Mouse (Mus musculus): ENCODE data around the gene Cemip.

Cemip gene

DNA sequence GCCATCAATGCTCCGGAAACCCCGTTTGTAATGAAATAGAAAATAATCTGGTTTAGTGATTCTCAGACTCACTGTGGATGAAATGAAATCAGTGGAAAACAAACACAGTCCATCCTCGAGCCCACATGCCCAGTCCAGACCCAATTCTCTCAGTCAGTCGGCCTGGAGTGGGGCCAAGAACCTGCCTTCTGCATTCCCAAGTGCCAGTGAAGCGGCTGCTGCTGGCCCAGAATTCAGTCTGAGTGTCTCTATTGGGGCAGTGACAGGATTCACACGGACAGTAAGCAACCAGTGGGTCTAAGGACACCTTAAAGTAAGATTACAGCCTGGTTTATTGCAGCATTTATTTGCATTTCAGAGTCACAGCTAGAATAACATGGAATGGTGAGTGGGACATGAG lies 10.2 kb upstream of the Cemip start:
- no peak for DNase-seq (ENCODE audit: extremely low spot score, low read depth, low spot score)

- no peak for DNase-seq (ENCODE audit: extremely low spot score, low read depth, low spot score)
Measured at GRCm38 (mm10) chr7:84090793-84091192, 4.5 kb upstream of the Cemip start.

DNA sequence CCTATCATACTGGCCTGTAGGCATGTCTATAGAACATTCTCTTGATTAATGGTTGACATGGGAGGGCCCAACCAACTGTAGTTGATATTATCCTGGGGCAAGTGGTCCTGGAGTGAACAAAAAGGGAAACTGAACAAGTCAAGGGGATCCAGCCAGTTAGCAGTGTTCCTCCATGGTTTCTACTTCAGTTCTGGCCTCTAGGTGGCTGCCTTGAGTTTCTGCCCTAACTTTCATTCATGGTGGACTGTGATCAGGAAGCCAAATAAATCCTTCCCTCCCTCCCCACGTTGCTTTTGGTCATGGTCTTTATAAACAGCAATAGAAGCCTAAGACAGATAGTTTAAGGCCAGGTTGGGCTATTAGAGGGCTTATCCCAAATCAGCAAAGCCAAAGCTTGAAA lies 3.5 kb upstream of the Cemip start:
- DNase-seq (ENCODE audit: extremely low spot score, low read depth, low spot score) = no peak

DNA sequence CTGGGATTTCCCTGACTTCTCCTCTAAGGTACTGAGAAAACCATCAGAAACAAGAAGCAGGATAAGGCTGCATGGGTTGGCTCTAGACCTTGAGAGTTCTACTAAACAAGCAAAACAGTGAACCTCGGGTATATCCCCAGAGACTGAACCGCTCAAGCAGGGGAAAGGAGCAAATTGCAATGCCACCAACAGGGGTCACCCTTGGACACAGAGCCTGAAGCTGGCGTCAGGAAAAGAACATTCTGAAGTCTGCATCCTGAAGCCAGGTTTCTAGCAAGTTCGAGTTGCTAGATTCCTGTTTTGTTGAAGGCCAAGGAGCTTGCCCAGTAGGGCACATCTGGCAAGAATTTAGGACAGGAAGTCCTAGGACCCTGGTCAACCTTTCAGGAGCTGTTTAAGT lies 2.7 kb upstream of the Cemip start:
- peak; percentile 37 for DNase-seq (ENCODE audit: extremely low spot score, low read depth, low spot score)

DNA sequence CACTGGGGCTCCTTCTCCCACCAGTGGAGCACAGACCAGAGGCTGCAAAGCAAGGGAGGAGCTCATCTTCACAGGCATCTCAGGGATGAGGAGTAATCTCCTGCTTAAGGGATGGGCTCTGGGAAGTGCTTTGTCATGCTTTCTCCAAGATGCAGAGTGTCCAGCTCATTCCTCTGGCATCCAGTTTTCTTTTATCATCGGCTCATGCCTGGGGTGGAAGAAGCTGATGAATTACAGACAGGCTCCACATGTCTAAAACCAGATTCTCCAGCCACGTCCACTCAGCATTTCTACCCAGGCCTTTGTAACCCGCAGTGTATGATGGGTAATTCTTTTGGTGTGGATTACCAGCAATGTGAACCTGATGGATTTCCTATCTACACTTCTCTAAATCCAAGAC lies 1.9 kb upstream of the Cemip start:
- DNase-seq (ENCODE audit: extremely low spot score, low read depth, low spot score) = no peak

DNA sequence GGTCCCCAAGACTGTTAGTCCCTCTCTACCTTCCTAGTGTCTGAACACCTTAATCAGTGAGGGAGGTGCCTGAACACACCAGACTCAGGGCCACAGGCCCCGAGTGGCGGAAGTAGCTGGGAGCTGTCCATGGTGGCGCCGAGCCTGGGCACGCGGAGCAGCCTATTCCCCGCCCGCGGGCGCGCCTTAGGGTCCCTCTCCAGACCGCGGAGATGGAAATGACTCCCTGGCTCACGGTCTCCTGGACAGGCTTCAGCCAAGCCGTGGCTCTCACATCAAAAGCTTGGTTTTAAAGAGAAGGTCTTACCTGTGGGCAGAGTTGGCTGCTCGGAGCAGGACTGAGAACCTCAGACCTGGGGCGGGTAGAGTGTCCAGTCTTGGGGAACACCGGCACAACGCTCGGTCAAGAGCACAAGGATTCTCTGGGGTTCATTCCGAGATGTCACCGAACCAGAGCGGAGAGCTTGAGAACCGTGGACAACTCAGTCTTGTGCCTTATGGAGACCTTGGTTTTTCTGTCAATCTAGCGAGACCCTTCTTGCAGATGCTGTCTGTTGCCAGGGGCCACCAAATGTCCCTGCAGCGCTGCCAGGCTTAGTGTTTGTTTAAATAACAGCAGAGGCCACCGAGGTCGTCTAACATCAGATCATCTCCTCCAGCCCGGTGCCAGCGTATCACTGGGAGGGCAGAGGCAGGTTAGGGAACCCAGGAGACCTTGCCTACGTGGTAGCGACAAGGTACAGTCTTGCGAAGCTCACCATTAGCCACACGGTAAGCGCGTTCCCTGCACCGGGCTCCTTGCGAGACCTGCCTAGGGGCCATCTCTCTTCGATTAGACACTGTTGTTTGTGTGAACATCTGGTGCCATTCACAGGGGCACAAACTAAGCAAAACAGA lies 1.0 kb downstream of the Cemip start:
- DNase-seq (ENCODE audit: extremely low spot score, low read depth, low spot score) = no peak

DNA sequence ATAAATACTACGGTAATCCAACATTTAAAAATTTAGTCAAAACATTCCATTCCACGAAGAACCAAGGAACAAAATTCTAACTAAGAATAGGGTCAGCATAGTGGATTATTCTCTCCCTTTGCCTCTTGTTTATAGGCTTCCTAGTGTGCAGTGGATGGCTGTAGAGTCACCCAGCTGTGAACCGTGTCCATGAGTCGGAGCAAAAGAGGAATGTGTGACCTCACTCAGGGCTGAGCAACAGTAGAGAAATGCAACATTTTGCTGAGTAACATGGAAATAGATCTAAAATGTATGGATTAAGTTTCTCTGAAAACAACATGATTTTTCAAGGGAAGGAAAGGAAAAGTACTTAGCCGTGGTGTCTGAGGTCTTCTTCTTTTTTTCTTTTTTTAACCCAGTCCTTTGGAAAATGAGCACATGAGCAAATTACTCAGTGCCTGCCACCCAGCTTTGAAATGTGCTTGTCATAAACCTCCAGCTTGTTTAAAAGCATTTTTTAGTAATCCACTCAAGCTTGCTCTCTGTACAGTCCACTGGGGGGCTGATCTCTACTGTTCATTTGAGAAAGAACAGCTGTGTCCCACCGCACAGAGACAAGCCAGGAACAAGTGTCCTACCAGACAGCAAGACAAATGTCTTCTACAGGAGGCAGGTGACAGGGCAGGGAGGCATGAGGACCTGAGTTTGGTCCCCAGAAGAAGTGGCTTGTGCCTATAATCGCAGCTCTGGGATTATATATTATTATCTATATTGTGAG lies 8.9 kb downstream of the Cemip start:
- no peak for DNase-seq (ENCODE audit: extremely low spot score, low read depth, low spot score)

DNA sequence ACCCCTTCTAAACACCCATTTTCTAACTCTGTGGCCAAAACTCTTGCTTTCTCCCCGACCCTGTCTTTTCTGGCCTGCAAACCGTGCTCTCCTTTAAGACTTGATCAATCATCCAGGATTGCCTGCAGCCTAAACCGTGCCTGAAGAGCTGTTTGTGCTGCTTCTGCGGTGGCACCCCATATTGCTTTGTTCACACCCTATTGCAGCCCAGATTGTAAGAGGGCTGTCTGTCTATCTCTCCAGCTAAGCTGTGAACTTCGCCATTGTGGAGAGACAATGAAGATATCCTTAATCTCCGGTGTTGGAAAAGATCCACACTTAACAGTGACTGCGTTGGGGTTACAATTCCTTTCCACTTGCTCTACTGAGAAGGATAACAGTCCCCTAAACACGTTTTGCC lies 12.0 kb downstream of the Cemip start:
- DNase-seq (ENCODE audit: extremely low spot score, low read depth, low spot score) = no peak

GRCm38 (mm10) chr7:84073856-84074255 lies 12.4 kb downstream of the Cemip start:
- no peak for DNase-seq (ENCODE audit: extremely low spot score, low read depth, low spot score)

- no peak for DNase-seq (ENCODE audit: extremely low spot score, low read depth, low spot score)
Measured at GRCm38 (mm10) chr7:84068931-84069330, 17.4 kb downstream of the Cemip start.

DNA sequence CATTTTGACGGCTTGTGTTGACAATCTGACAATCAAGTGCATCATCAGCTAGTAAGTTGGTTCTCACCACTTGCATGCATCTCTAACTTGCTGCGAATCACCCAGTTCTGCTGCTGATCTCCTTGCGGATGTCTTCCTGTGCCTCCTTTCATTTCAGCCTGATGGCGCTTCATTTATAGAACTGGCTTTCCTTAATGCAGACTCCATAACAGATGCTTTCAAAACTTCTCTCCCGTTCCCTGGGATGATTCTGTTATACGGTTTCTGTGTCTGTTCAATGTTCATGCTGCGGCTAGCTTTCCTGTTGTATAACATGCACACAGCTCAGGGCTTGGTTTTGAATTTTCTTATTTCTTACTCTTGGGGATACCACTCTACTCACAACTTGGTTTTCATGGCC lies 26.5 kb downstream of the Cemip start:
- DNase-seq (ENCODE audit: extremely low spot score, low read depth, low spot score) = no peak

- DNase-seq (ENCODE audit: extremely low spot score, low read depth, low spot score) = no peak
Measured at GRCm38 (mm10) chr7:84055961-84056629, 30.2 kb downstream of the Cemip start.

DNA sequence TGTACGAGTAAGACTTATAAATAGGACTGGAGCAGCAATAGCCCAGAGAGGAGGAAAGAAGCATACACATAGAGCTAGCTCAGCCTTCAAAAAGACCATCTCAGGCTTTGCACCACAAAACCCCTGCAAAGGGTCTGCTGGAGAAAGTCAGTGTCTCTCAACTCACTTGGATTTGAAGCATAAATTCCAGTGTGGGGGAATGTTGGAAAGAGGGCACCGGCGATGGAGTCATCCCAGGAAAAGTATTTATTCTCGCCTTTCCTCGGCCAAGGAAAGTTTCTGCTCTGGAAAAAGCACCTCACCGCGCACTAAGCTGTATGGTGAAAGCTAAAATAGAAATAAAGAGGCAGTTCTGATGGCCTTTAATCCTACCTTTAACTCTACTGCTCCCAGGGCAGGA lies 32.4 kb downstream of the Cemip start:
- no peak for DNase-seq (ENCODE audit: extremely low spot score, low read depth, low spot score)

- DNase-seq (ENCODE audit: extremely low spot score, low read depth, low spot score) = no peak
Measured at GRCm38 (mm10) chr7:84051423-84051822, 34.9 kb downstream of the Cemip start.

GRCm38 (mm10) chr7:84045546-84045945 lies 40.8 kb downstream of the Cemip start:
- no peak for DNase-seq (ENCODE audit: extremely low spot score, low read depth, low spot score)

GRCm38 (mm10) chr7:84044581-84045290 lies 41.6 kb downstream of the Cemip start:
- no peak for DNase-seq (ENCODE audit: extremely low spot score, low read depth, low spot score)

DNA sequence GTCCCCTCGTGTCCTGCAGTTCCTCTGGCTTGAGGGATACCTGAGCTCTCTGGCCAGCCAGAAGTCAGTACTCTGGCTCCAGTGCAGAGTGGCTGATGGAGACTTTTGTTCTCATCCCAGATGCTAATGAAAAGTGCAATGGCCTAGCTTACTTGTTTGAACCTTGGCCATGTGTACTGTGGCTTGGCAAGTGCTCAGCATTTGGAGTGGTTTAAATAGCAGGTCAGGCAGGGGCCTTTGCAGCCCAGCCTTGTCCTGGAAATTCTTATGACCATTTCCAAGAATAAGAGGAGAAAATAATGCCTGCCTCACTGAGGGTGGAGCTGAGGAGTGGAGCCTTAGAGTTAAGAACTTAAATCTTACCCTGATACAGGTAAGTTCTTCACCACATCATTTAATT lies 43.6 kb downstream of the Cemip start:
- no peak for DNase-seq (ENCODE audit: extremely low spot score, low read depth, low spot score)

GRCm38 (mm10) chr7:84039856-84040522 lies 46.3 kb downstream of the Cemip start:
- no peak for DNase-seq (ENCODE audit: extremely low spot score, low read depth, low spot score)

DNA sequence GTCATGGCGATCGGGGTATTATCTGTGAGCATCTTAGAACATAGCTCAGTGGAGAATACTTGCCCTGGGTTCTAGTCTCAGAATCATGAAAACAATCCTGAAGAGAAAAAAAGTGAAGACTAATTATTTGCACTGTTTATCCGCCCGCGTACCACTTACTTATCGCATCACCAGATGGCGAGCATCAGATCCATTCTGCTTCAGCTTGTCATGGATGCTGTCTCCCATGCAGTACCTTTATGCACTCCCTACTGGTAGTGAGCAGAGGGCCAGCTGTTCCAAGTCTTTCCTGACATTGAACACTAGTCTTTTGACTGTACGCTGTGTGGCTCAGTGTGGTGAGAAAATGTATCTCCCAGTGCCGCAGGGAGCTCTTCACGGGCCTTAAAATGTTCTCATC lies 47.7 kb downstream of the Cemip start:
- no peak for DNase-seq (ENCODE audit: extremely low spot score, low read depth, low spot score)

DNA sequence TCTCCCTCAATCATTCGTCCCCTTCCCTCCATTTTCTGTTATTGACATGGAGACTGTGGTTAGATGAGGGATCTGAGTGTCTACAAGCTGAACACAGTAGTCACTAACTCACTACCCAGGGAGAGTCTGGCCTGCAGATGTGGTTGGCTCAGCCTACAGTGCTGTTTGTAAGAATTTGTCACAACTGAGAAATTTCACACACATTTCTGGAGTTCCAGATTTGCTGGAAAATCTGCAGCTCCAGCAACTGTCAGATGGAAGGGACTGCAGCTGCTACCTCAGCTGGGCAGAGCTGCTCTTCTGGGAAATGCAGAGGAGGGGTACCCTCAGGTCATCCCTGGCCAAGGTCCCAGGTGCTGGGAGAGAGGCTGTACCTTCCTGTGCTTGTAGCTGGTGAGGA lies 53.5 kb downstream of the Cemip start:
- no peak for DNase-seq (ENCODE audit: extremely low spot score, low read depth, low spot score)

Data from hindlimb bud, embryonic 11.5 days (tissue).